Mouse (Mus musculus): ENCODE data around the gene Gm21936.
"Not testable (repeated sequence)": the region's sequence is repeated elsewhere in the genome, so short reads cannot be mapped to it uniquely, and the experiment has no call there.

- TF ChIP-seq CTCF (conservative IDR thresholded peaks at IDR 0.05; ENCODE audit: low read length); POU5F1 (IDR thresholded peaks at IDR 0.05; ENCODE audit: borderline replicate concordance, low read length); NANOG (IDR thresholded peaks at IDR 0.05; ENCODE audit: borderline replicate concordance, low read length): not testable (repeated sequence)
Measured at GRCm38 (mm10) chr12:87842239-87842638, 46.9 kb downstream of the Gm21936 start, which contains the start of gene Gm2001.

All from E14TG2a.4 (cell line).